Mouse (Mus musculus): Measurements from ENCODE around the gene Olfr585. TPM values are rescaled to one million over a fixed set of nuclear protein-coding genes. Genes with fewer than 3 reads are reported as not detected.

The Olfr585 gene
- not detected in 4 replicates for total RNA-seq (2023; ENCODE audit: inconsistent age)

DNA sequence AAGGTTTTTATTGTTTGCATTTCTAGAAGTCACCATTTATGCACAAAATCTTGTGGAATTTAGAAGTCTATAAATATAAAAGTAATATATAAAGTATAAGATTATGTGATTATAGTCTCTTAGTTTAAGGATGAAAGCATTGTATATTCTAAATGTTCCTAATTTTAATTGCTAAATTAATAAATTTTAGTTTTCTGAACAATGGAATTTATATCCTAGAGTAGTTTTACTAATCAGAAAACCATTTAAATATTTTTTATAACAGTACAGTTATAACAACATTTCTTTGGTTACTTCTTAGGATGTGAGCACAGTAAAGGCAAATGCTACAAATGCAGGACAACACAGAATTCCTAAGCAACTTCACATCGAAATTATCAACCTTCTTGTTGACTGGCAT lies at the start of gene Olfr585:
Gene Olfr585, plus strand, starts transcription at position 301 of the 400 bp plus-strand sequence.

DNA sequence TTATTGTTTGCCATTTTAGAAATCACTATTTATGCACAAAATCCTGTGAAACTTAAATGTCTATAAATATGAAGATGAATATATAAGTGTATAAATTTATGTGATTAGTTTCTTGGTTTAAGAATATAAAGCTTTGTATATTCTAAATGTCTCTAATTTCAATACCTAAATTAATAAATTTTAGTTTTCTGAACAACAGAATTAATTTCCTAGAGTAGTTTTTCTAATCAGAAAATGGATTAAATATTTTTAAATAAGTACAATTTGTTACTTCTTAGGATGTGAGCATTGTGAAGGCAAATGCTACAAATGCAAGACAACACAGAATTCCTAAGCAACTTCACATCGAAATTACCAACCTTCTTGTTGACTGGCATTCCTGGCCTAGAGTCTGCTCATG lies 46.5 kb upstream of the Olfr585 start, which contains the start of gene Olfr583:
Gene Olfr583, plus strand, starts transcription at position 301 of the 400 bp plus-strand sequence.

GRCm38 (mm10) chr7:103081585-103081984 lies 15.9 kb upstream of the Olfr585 start, which contains the start of gene Olfr584:
Gene Olfr584, plus strand, starts transcription at chr7:103081885.

GRCm38 (mm10) chr7:103125538-103125937 lies 28.0 kb downstream of the Olfr585 start, which contains the start of gene Olfr586:
Gene Olfr586, minus strand, starts transcription at chr7:103125638.

DNA sequence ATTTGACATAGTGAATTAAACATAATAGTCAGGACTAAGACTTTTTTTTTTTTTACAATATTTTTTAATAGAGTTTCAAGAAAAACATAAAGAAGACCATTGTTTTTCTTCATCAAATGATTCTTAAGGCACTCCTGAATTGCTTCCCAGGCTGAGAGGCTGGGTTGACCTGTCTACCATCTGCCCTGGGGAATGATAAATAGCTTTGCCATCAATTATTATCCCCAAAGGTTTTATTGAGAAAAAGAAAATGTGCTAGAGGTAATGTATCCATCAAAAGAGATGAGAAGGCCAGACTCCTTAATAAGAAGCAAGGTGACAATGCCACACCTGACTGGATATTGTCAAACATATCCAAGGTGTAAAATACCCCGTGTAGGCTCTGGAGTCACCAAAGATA lies 43.1 kb downstream of the Olfr585 start, which contains the start of gene Olfr588-ps1:
Gene Olfr588-ps1, plus strand, starts transcription at position 301 of the 400 bp plus-strand sequence.

Other genes with a start within 250 kb of the Olfr585 start
- gene Olfr566, start 239.0 kb upstream of the Olfr585 start, total RNA-seq (2023; ENCODE audit: inconsistent age): not detected in 4 replicates
- not detected in 4 replicates for gene Olfr568, start 220.6 kb upstream of the Olfr585 start, total RNA-seq (2023; ENCODE audit: inconsistent age)
- gene Olfr569, start 206.8 kb upstream of the Olfr585 start, total RNA-seq (2023; ENCODE audit: inconsistent age): not detected in 4 replicates
- gene Olfr570, start 203.1 kb upstream of the Olfr585 start, total RNA-seq (2023; ENCODE audit: inconsistent age): not detected in 4 replicates
- 0.10 to 0.19 TPM in 2 of 4 replicates, not detected in the others for gene Olfr571, start 180.2 kb upstream of the Olfr585 start, total RNA-seq (2023; ENCODE audit: inconsistent age)
- gene Olfr572, start 173.3 kb upstream of the Olfr585 start, total RNA-seq (2023; ENCODE audit: inconsistent age): not detected in 4 replicates
- gene Olfr573-ps1, start 155.1 kb upstream of the Olfr585 start, total RNA-seq (2023; ENCODE audit: inconsistent age): not detected in 4 replicates
- not detected in 4 replicates for gene Olfr574, start 149.3 kb upstream of the Olfr585 start, total RNA-seq (2023; ENCODE audit: inconsistent age)
- gene Olfr575, start 138.9 kb upstream of the Olfr585 start, total RNA-seq (2023; ENCODE audit: inconsistent age): not detected in 4 replicates
- not detected in 4 replicates for gene Olfr576, start 135.1 kb upstream of the Olfr585 start, total RNA-seq (2023; ENCODE audit: inconsistent age)
- gene Olfr577, start 121.8 kb upstream of the Olfr585 start, total RNA-seq (2023; ENCODE audit: inconsistent age): not detected in 4 replicates
- gene Olfr578, start 108.4 kb upstream of the Olfr585 start, total RNA-seq (2023; ENCODE audit: inconsistent age): not detected in 4 replicates
- not detected in 4 replicates for gene Olfr582, start 59.7 kb upstream of the Olfr585 start, total RNA-seq (2023; ENCODE audit: inconsistent age)
- not detected in 4 replicates for gene Olfr583, start 46.4 kb upstream of the Olfr585 start, total RNA-seq (2023; ENCODE audit: inconsistent age)
- not detected in 4 replicates for gene Olfr584, start 15.8 kb upstream of the Olfr585 start, total RNA-seq (2023; ENCODE audit: inconsistent age)
- not detected in 4 replicates for gene Olfr586, start 27.9 kb downstream of the Olfr585 start, total RNA-seq (2023; ENCODE audit: inconsistent age)
- not detected in 4 replicates for gene Olfr588-ps1, start 43.2 kb downstream of the Olfr585 start, total RNA-seq (2023; ENCODE audit: inconsistent age)
- not detected in 4 replicates for gene Olfr589, start 58.6 kb downstream of the Olfr585 start, total RNA-seq (2023; ENCODE audit: inconsistent age)
- gene Olfr591, start 80.6 kb downstream of the Olfr585 start, total RNA-seq (2023; ENCODE audit: inconsistent age): not detected in 4 replicates
- not detected in 4 replicates for gene Olfr592, start 87.1 kb downstream of the Olfr585 start, total RNA-seq (2023; ENCODE audit: inconsistent age)
- gene Olfr593, start 114.1 kb downstream of the Olfr585 start, total RNA-seq (2023; ENCODE audit: inconsistent age): not detected in 4 replicates
- gene Olfr594, start 119.3 kb downstream of the Olfr585 start, total RNA-seq (2023; ENCODE audit: inconsistent age): not detected in 4 replicates
- not detected in 4 replicates for gene Usp17ld, start 154.8 kb downstream of the Olfr585 start, total RNA-seq (2023; ENCODE audit: inconsistent age)
- not detected in 4 replicates for gene Olfr596, start 207.9 kb downstream of the Olfr585 start, total RNA-seq (2023; ENCODE audit: inconsistent age)
- gene Olfr597, start 218.6 kb downstream of the Olfr585 start, total RNA-seq (2023; ENCODE audit: inconsistent age): not detected in 4 replicates
- gene Olfr598, start 225.8 kb downstream of the Olfr585 start, total RNA-seq (2023; ENCODE audit: inconsistent age): not detected in 4 replicates
- gene Olfr599, start 238.2 kb downstream of the Olfr585 start, total RNA-seq (2023; ENCODE audit: inconsistent age): not detected in 4 replicates